Mouse (Mus musculus) liver, embryonic 14.5 days (tissue): ENCODE results near the gene Ooep. TPM values are rescaled to one million over a fixed set of nuclear protein-coding genes. Genes with fewer than 3 reads are reported as not detected.
"Not testable (repeated sequence)": the region's sequence is repeated elsewhere in the genome, so short reads cannot be mapped to it uniquely, and the experiment has no call there.

ENCODE experiments used
- ATAC-seq: fragments of 200-750 bp; cut with Nextera tagmentation; 2 replicates; pipeline ENCODE4 v1.8.0; 2017; ENCODE audit warnings: moderate number of reproducible peaks, mild to moderate bottlenecking, moderate library complexity; ENCODE audit not compliant: insufficient read depth
- DNase-seq, 3 experiments: peaks; one replicate each; pipeline ENCODE4 v3.0.0-alpha.2; 2012 to 2013; ENCODE audit warnings: low read depth in 3 of 3, low spot score in 3 of 3
- H3K27ac ChIP-seq: fragments of 300-500 bp; sonication (generic); 2 replicates; pipeline ENCODE4 v1.5.1; 2014; ENCODE audit warnings: moderate library complexity, mild to moderate bottlenecking, control low read depth, inconsistent platforms
- H3K27me3 ChIP-seq: fragments of 300-500 bp; sonication (generic); 2 replicates; pipeline ENCODE4 v1.6.1; 2014; ENCODE audit warnings: mild to moderate bottlenecking, low read length, moderate library complexity; ENCODE audit not compliant: control insufficient read depth, insufficient read depth
- H3K36me3 ChIP-seq: fragments of 300-500 bp; sonication (generic); replicated peaks from 2 replicates; pipeline ENCODE4 v1.6.1; 2014; ENCODE audit warnings: low read depth; ENCODE audit not compliant: control insufficient read depth, insufficient read depth
- H3K4me1 ChIP-seq, 2 experiments: fragments of 200-500 bp in 1 of 2; fragments of 300-500 bp in 1 of 2; sonication (generic) in 1 of 2; replicated peaks; 2 replicates each; pipeline ENCODE4 v1.6.1; 2012 to 2014; ENCODE audit warnings: antibody characterized with exemption in 1 of 2, inconsistent platforms in 1 of 2, low read length in 1 of 2; ENCODE audit not compliant: control insufficient read depth in 2 of 2, insufficient read depth in 2 of 2
- H3K4me2 ChIP-seq: fragments of 300-500 bp; sonication (generic); 2 replicates; pipeline ENCODE4 v1.6.1; 2014; ENCODE audit warnings: low read depth, mild to moderate bottlenecking, control low read depth, moderate library complexity
- H3K4me3 ChIP-seq, 2 experiments: fragments of 200-500 bp in 1 of 2; fragments of 300-500 bp in 1 of 2; sonication (generic) in 1 of 2; 2 replicates each; pipeline ENCODE4 v1.5.1; 2012 to 2014; ENCODE audit warnings: low read depth in 2 of 2, low read length in 2 of 2, mild to moderate bottlenecking in 2 of 2, control low read depth in 1 of 2, inconsistent platforms in 1 of 2, moderate library complexity in 1 of 2; ENCODE audit not compliant: insufficient read depth in 1 of 2
- H3K9ac ChIP-seq: fragments of 300-500 bp; sonication (generic); replicated peaks from 2 replicates; pipeline ENCODE4 v1.6.1; 2014; ENCODE audit warnings: mild to moderate bottlenecking, control low read depth, moderate library complexity
- H3K9me3 ChIP-seq: fragments of 300-500 bp; sonication (generic); 2 replicates; pipeline ENCODE4 v1.6.1; 2016; ENCODE audit warnings: low read length, mixed read lengths; ENCODE audit not compliant: control insufficient read depth
- CTCF ChIP-seq: IDR thresholded peaks from 2 replicates; pipeline ENCODE4 v1.5.1; 2016; ENCODE audit warnings: antibody characterized with exemption, low read depth, control low read depth
- EP300 ChIP-seq: IDR thresholded peaks from 2 replicates; pipeline ENCODE4 v1.6.1; 2016; ENCODE audit warnings: antibody characterized with exemption, low read depth
- WGBS: fragments of 180-500 bp; shearing (Covaris S2); extraction: QIAGEN DNeasy Blood & Tissue Kit; methylation state at CpG from one replicate; pipeline ENCODE4 v1.1.7; 2014; ENCODE audit not compliant: insufficient replicate concordance; 5-methylcytosine and 5-hydroxymethylcytosine counted together
- polyA plus RNA-seq, 2 experiments: library from polyadenylated mRNA; depleted of rRNA in 1 of 2; stranded (reverse) in 1 of 2; unstranded in 1 of 2; fragments of >200 nt; fragmentation: Nextera tagmentation in 1 of 2; extraction: Ambion mirVana in 1 of 2; gene quantifications; 2 replicates each; pipeline versions ENCODE4 v1.2.1 to v1.2.3; 2012 to 2014

The Ooep gene
- polyA plus RNA-seq, 2 experiments: 0.02 to 0.09 TPM

- peak in 1 of 3 experiments; percentile 7 for DNase-seq
- no peaks in the 10 kb centered on the region for H3K4me1 ChIP-seq
- H3K4me3 ChIP-seq: no peak overlapping the region
- no peak for ATAC-seq
- H3K27ac ChIP-seq: no peak overlapping the region
- no peaks in the 10 kb centered on the region for H3K9me3 ChIP-seq
- no peak overlapping the region for H3K4me2 ChIP-seq
- 63% methylated on average over 11 of the region's 11 CpGs for WGBS
- H3K36me3 ChIP-seq: no peaks in the 10 kb centered on the region
- TF ChIP-seq CTCF (no peak), EP300 (no peak)
- no peaks in the 10 kb centered on the region for H3K27me3 ChIP-seq
- no peak overlapping the region for H3K9ac ChIP-seq
Observed at GRCm38 (mm10) chr9:78354665-78355578, 23.6 kb downstream of the Ooep start.

DNA sequence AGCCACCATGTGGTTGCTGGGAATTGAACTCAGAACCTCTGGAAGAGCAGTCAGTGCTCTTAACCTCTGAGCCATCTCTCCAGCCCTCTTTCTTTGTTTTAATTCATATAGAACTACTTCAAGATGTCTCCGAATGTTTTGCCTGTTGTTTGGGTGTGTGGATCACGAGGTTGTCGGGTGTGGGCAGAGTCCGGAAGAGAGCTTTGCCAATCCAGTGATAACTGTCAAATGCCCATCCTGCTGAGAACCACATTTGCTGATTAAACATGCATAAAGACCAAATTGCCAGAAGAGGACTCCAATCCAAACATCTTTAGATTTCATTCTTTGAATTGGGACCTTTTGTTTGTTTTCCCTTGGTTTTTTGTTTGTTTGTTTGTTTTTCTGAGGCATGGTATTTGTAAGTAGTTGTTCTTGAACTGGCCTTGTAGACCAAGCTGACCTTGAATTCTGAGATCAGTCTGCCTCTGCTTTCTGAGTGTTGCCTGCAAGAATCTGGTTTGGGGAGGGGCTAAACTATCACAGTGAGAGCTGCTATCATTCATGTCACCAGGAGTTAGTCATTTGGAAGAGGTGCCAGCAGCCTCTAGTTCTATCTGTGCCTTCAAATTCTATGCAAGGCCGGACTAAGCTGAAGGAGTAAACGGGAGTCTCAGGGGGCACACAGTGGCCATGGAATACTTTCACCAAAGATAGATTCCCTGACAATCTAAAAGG is 26.9 kb downstream of the Ooep start:
- no peak for DNase-seq
- TF ChIP-seq EP300: no peak
- no peak for TF ChIP-seq CTCF
- no peak overlapping the region for H3K4me2 ChIP-seq
- H3K9ac ChIP-seq: no peak overlapping the region
- H3K36me3 ChIP-seq: no peaks in the 10 kb centered on the region
- no peak for ATAC-seq
- no peak overlapping the region for H3K4me3 ChIP-seq
- H3K4me1 ChIP-seq: no peaks in the 10 kb centered on the region
- WGBS: 49% methylated on average over 6 of the region's 6 CpGs
- no peak overlapping the region for H3K27ac ChIP-seq
- no peaks in the 10 kb centered on the region for H3K27me3 ChIP-seq
- no peaks in the 10 kb centered on the region for H3K9me3 ChIP-seq

DNA sequence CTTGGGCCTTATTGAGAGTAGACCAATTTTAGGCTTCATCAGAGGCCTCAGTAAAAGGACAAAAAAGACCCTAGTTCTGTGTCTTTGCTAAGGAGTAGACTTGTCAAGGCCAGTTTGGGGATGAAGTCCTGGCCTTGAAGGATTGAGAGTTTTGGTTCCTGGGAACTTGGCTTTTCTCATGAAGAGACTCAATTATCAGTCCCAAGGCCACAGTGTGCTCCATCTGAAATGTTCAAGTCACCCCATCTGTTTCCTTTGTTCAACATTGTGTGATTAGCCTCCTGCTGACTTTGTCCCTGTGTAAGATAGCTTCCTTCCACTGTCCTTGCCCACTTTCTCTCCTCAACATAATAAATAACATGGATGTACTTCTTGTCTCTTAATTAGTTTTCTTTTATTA is 28.5 kb downstream of the Ooep start:
- not testable (repeated sequence) for ATAC-seq, H3K36me3 ChIP-seq, H3K4me2 ChIP-seq

DNA sequence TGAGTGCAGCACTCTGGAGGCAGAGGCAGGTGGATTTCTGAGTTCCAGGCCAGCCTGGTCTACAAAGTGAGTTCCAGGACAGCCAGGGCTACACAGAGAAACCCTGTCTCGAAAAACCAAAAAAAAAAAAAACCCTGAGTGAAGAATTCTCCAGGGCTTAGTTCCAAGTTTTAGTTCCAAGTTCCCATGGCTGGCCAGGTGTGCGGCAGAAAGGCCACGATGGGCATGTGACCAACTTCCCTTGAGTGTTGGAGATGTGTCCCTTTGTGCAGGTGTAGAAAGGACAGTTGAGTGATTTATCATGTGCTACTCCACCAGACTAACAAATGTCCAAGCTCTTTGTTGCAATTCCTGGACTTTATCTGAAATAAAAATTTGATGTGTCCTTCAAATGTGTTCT is 29.4 kb downstream of the Ooep start:
- H3K9ac ChIP-seq, H3K9me3 ChIP-seq, ATAC-seq, H3K27ac ChIP-seq, H3K4me3 ChIP-seq, DNase-seq, H3K27me3 ChIP-seq, H3K4me1 ChIP-seq, H3K36me3 ChIP-seq, H3K4me2 ChIP-seq: not testable (repeated sequence)
- 52% methylated on average over 3 of the region's 3 CpGs for WGBS

More for the DNA sequence above, 28.5 kb downstream of the Ooep start:
- not testable (repeated sequence) for H3K4me3 ChIP-seq, H3K27ac ChIP-seq, DNase-seq, H3K27me3 ChIP-seq, H3K4me1 ChIP-seq, H3K9me3 ChIP-seq, H3K9ac ChIP-seq

GRCm38 (mm10) chr9:78348206-78349004 is 30.1 kb downstream of the Ooep start:
- not testable (repeated sequence) for H3K27ac ChIP-seq, ATAC-seq

More at GRCm38 (mm10) chr9:78348206-78349004, 30.1 kb downstream of the Ooep start:
- H3K9me3 ChIP-seq, H3K4me1 ChIP-seq, H3K9ac ChIP-seq, H3K36me3 ChIP-seq, DNase-seq, H3K4me3 ChIP-seq, H3K27me3 ChIP-seq, H3K4me2 ChIP-seq: not testable (repeated sequence)
- WGBS: 34% methylated on average over 6 of the region's 6 CpGs
